Mouse (Mus musculus) embryo, embryonic 11.5 days (tissue): Measurements from ENCODE around the gene F830045P16Rik.

ENCODE experiments used
- DNase-seq: peaks from one replicate; pipeline ENCODE4 v3.0.0-alpha.2; 2012; ENCODE audit warnings: low read depth, low spot score

The F830045P16Rik gene

DNA sequence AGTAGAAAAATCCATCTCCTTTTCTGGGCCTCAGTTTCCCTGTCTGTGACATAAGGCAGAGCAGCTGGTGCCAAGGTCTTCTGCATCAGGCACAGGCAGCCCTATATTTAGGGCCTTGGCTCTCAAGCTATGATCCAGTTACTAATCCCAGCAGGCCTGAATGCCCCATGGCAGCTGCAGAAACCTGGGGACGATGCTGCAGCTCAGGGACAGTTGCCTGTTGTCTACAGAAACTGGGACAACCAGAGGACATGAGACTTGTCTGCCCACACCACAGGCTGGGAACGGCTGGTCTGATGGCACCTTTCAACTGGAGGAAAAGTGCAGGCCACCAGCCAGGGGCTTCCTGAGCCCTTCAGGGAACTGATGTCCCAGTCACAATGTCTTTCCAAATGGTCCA, at the start of gene F830045P16Rik:
Gene F830045P16Rik (minus strand): TSS at position 226 of the 400 bp plus-strand sequence.
- no peak for DNase-seq

DNA sequence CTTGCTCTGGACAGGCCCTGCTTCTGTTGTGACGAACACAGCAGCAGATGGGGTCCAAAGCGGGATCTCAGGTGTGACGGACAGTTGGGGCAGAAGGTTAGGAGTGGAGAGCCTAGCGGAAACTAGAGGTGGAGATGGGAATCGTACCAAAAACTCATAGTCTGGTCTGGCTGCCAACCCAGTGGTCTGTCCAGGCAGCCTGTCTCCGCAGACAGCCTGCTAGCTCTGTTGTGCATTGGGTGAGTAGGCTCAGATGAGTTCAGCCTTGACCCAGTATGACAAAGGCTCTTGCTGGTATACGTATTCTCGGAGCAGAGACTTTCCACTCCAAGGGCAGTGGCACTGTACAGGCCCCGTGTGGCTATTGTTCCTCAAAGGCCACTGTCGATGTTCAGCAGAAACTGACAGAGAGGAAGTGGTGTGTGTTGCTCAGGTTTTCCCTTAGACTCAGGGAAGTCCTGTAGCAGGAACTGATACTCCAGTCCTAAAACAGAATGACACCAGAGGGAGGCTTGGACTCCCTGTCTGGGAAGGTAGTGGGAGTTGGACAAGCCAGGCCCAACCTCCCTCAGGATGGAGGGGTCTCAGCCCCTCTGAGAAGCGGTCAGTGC, 49.6 kb upstream of the F830045P16Rik start:
- DNase-seq, result no peak

DNA sequence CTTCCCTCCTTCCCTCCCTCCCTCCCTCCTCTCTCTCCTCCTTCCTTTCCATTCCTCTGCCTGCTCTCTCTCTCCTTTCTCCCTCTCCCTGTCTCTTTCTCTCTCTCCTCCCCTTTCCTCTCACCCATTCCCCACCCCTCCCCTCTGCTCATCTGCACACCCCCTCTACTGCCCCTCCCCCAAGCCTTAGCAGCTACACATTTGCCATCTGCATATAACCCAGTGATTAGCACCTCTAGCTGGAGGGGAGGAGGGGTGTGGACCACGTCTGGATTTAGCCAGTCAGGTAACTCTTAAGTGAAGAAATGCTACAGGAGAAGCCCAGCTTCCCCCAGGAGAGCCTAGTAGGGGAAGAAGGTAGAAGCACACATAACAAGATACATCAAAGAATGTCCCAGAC, 48.5 kb upstream of the F830045P16Rik start:
- DNase-seq, result no peak

DNA sequence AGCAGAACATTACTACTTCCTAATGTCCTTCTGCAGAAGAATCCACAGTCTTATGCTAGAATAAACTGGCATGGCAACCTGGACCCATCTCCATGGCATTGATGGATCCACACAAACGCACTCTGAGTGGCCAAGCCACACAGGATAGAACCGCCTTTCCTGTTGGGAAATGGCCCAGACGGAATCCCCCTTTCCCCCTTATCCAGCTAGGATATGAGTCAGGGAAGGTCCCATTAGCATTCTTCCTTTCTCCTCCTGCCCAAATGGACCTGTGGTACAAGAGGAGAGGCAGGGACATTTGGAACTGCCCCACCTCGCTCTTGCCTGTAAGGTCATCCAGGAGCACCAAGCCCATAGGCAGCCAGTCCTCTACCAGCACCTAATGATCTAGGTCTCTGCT, 45.9 kb upstream of the F830045P16Rik start:
- no peak for DNase-seq

DNA sequence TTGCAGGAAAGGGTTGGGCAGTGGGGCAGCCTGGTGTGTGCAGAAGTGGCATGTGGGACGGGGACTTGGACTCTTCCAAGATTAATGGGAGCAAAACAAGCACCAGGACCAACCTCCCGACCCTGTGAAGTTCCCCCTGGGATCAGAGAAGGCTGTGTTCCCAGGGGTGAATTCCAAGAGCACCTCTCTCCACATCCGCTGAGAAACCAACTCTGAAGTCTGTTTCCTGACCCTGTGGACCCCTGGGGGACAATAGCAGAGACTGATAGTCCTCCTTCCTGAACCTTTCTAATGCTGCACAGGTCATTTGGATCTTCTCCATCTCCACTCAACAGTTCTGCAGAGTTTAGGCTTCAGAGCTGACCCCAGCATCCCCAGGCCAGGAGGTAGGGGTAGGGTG, 45.4 kb upstream of the F830045P16Rik start:
- no peak for DNase-seq

DNA sequence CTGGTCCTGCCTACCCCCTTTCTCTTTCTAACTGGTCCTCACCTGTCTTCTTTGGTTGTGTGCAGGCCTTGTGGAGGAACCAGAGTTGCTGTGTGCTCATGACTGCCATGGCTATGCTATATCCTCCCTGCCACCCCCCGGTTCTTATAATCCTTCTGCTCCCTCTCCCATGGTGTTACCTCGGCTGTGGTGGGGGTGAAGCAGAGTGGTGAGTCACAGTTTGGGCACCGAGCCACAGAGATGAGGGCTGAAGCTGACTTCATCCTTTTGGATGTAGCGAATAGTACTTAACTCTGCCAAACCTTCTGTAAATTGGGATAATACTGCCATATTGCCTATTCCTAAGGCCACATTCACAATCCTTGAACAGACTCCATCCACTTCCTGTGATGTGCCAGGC, 44.3 kb upstream of the F830045P16Rik start:
- DNase-seq, result no peak

DNA sequence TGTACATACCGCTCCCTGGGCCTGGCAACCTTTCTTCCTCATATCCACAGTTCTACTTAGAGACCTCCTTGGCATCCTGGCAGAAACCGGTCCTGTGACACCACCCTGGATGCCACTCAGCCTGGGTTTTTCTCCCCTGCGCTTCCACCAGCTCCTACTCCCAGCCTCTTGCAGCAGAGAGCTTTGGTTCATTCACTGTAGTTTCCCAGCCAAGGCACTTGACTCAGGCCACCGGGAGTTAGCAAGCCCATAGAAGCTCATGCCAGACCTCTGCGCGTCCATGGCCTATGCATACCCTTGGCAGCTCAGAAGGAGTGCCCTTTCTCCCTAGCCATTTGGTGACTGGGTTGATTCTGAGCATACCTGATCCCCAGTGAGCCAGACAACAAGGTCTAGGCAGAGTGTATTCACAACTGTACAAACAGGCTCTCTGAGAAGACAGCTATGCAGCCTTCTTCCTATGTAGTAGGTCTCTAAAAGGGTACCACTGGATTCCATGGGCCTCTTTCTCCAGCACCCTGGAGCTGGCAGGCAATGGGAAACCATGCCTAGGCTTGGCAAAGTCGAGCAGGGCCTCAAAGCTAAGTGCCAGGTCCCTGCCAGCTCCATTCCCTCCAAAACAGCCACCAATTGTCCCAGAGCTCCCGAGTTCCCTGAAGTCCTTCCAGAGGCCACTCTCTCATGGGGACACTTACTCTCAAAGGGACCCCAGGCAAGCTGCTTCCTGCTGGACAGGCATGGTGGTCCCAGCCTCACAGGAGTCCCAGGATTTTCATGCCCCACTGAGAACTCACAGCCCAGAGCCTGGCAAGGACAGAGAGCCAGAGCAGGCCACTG, 40.4 kb upstream of the F830045P16Rik start:
- no peak for DNase-seq

DNA sequence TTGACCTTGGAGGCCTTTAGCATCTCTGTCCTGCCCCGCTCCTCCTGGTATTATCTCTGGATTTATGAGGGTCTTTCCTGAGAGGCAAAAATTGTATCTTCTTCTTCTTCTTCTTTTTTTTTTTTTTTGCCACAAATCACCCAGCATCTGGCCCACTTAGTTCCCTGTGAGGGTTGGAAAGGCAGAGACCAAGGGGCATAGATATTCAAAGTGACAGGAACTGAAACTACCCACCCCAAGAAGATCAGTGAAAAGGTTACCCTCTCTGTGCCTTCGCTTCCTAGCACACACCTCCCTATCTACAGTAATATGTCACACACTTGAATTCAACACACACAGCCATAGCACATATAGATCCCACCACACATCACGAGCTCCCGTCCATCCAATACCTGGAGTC, 38.7 kb upstream of the F830045P16Rik start:
- DNase-seq, result no peak

DNA sequence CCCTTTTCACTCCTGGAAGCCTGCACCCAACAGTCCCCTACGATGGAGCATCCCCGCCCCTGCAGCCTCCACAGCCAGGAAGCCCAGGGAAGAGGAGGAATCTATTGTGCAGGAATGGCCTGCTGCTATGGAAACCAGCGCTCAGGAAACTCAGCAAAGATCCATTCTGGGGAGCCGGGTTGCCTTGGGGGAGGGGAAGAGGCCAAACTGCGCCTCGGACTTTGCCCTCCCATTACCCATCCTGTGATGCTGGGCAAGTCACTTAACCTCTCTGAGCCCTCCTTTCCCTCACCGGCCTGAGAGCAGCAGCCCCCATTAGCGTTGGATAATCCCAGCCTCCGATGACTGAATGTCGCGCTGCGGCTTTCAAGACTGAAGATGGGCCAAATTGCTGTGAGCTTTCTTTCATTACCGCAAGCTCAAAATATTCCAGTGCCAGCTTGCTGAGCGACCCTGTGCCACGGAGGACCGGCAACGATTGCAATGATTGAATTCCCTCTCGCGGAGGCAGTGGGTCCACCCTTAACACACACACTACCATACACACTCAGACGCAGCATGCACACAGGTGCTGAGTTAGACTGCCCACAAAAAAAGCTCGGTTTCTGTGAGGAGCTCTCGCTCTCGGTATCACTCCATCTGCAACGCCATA, 38.1 kb upstream of the F830045P16Rik start:
- no peak for DNase-seq

DNA sequence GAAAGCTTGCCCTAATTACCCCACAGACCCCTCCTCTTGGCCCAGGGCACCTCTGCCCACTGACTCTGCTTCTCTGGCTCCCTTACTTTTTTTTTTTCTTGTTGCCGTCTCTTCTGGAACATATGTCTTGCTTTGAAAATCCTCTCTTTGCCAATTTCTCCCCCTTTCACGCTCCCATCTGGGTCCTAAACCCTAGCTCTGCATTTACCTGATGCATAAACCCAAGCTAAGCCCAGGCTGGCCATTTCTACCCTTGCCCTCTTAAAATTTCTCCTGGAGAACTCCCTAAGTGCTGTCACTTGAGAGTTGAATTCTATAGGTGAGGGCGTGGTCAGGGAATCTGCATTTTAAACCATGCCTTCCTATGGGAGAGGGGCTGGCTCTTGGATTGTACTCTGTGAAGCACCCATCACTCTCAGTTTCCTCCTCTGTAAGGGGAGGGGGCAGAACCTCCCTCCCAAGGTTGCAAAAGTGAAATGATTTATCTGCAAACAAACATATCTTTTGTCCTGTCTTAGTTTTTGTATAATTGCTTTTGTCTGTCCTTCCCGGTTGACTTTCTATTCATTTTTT, 37.4 kb upstream of the F830045P16Rik start:
- DNase-seq, result no peak

DNA sequence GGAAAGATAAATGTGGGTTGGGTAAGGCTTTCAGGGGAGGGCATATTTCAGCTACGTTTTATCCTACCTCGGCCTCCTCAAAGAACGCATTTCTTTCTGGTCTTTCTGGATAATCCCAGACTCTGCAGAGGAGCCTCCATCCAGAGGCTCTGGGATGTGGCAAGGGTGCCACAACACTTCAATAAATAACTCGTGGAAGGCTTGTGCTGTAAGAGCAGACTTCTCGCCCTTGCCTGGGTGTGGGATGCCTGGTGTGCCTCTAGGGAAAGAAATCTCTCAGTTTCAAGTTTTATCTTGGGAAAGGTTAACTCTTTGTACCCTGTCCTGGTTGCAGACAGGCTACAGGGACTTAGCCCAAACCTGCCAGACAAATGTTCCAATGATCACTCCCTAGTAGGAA, 33.2 kb upstream of the F830045P16Rik start:
- DNase-seq, result no peak

DNA sequence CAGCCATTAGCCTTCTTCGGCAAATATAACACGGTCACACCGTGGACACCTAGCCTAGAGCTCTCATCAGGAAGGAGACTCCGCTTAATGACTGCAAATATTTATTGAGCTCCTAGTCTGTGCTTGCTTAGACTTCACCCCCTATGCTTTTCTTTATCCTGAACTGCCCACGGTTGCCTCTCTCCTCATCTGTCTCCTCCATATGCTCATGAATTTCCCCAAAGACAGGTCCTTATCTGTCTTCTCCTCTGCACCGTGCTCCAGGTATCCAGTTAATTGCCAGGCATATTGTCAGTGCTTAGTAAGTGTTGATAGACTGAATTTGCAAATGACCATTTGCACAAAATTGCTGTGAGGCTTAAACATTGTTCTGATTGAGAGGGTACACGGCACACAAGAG, 32.7 kb upstream of the F830045P16Rik start:
- DNase-seq, result no peak

DNA sequence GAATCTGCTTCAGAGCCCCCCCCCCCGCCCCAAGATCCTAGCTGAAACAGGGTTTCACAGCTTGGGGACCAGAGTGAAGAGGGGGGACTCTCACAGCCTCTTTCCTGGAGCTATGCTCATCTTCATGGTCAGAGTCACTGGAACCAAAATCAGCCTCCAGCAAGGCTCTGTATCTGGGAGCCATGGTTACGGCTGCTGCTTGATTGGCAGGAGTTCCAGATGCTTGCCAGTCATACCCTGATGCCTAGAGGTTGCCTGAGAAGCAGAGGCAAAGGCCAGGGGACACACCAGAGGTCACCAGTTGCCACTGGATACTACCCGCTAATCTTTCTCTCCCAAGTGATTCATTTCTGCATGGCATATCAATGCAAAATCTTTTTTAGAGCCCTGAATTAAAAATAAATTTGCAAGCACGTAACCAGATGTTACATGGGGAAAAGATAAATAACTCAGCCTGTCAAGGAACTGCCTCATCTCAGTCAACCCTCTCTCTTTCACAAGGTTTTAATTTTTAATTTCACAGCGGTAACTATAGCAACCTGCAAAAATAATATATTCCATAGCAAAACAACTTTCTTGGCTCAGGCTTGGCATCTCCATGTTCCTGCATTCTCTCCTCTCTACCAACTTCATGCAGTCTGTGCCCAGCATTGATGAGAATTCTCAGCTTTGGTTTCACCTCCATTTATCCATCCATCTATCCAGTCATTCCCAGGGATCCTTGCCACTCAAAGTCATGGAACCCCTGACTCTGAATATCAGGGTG, 27.7 kb upstream of the F830045P16Rik start:
- DNase-seq, result no peak

DNA sequence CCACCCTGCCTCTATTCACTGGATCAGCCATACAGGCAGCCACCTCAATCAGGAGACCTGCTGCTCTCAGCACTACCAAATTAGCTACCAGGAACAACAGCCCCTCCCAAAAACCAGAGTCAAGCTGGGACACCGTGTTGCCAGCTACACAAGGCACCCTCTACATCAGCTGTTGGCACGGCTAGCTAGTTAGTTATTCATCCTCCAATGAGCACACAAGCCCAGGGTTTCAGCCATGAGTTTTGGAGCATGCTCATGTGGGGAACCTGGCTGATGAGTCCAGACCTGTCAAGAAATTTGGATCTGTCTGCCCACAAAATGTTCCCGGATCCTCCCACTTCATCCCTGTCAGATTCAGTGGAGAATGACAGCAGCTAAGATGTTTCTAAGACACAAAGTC, 25.4 kb upstream of the F830045P16Rik start:
- no peak for DNase-seq

DNA sequence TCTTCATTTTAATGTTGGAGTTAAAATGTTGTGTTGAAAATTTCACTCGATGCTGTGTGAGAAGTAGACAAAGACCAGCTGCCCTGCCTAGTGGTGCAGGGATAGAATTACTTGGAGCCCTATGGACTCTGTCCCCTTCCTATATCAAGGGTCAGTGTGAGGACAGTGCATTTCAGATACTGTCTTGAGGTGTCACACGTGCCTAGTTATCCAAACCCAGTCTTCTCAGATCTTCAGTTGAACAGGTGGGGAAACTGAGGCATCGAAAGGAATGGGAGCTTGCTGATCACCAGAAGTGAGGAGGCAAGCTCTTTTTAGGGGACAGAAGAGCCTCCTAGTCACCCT, 22.4 kb upstream of the F830045P16Rik start:
- no peak for DNase-seq

DNA sequence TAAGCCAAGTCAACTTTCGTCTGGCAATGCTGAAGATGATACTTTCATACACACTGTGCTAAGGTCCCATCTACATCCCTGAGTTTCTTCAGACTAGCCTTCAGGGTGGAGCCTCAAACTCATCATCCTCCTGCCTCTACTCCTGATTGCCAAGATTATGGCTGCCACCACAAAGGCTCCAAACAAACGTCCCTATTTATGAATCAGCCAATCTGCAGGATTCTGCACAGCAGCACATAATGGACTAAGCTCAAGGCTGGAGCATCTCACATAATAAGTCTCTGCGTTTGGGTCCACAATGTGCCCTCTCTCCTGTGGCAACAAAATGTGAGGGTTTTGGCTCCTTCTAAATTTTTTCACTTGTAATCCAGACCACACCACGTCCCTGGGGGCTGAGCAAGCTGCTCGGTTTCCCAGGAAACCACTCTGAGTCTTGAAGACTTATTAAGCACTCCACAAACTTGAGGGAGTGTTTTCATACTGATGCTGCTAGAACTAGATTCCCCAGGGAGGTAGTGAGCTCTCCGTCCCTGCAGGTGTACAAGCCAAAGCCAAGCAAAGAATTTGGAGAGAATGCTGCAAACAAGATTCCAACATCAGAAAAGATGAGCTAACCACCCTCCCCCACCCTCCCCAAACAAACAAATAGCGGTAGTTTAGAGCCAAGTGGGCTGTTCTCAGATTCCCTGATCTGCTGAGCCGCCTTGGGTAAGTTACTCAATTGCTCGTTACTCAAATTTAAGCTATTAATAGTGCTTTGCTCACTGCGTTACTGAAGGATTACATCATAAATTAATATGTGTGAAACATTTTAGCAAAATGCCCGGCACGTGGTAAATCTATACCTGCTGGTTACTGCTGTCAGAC, 21.8 kb upstream of the F830045P16Rik start:
- no peak for DNase-seq

DNA sequence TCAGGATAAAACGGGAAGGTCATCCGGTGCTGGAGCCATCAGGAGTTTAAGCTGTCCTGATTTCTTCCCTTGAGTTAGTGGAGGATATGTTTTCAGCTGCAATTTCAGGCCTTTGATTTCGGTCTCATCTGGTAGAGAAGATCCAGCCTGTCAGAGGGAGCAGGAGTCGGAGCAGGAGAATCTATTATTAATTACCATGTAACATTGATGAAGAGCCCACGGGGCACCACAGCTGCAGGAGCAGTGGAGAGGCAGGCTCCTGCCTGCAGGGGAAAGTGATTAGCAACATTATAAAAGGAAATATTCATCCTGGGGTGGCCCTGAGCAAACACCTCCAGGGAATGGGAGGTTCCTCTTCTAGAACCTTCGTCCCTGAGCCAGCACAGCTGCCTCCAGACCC, 19.7 kb upstream of the F830045P16Rik start:
- no peak for DNase-seq

DNA sequence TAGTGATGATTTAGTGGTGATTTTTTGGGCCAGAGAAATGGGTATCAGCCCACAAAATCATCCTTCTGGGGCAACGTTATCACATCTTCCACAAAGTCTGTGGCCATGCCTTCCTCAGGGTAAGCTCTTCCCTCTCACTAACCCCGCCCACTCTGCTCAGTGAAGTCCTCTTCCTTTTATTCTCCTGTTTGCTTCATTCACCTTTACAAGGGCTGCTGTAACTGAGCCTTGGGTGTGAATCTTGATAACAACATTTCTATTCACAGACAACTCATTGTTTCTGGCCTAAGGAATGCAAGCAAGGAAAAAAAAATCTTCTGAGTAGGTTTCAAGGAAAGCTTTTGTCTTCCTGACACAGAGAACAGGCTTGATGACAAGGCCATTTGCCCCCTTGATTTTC, 14.4 kb upstream of the F830045P16Rik start:
- DNase-seq, result no peak

DNA sequence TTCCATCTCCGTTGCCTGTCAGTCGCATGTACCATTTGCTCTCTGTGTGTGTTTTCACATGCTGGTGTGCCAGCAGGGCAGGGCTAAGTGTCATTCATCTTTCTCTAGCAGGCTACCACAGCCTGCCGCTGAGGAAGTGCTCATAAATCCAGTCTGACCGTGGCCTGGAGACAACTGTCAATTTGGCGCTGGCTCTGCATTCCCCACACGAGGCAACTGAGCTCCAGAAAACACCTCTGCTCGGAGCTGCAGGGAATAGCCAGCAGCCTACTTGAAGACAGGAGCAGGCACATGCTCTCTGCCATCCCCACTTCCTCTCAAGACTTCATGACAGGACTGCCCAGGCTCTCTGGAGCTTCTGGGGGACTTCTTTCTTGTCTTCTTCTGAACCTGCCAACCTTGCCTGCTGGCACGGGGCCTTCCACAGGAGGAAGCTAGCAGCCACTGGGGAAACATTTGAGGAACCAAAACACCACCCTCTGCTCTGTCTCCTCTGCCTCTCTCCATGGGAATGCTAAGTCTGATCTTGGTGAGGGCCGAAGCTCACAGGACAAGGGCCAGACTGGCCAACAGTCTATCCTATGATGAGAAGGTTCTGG, 13.2 kb upstream of the F830045P16Rik start:
- no peak for DNase-seq

DNA sequence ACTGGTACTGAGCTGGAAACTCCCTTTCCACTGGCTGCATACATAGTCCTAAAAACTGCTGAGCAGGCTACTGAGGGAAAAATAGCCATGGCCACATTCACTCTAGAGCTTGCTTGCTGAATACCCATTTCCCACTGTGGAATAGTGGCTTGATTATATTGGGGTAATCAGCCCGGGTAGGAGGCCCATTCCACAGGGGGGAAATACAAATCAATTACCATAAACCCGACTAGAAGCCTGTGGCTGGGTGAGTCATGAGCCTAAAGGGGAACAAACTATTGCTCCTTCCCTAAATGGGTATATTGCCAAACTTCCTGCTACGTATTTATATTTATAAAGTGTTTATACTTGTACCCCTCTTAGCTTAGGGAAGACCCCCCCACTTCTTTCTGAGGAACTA, 10.4 kb upstream of the F830045P16Rik start:
- DNase-seq, result no peak
